Mouse (Mus musculus): ENCODE data around the gene Olfr138.

The Olfr138 gene
- long read RNA-seq, experiment 1, result 0 reads
- long read RNA-seq, experiment 2, result 0 reads

GRCm38 (mm10) chr17:38260735-38261134 is at the start of gene Olfr138:
Olfr138 (plus strand) TSS chr17:38261035.
- intact Hi-C loops (cut with DNase I), result no loop called here

- intact Hi-C loops (cut with DNase I), result no loop called here
These were observed 46.6 kb downstream of the Olfr138 start, which contains the start of gene Olfr137 for GRCm38 (mm10) chr17:38307470-38307869. Olfr137 (minus strand) TSS chr17:38307570.
